Mouse (Mus musculus) layer of hippocampus, adult 18-20 months (tissue): ENCODE measurements around the gene Slc16a11. TPM values are rescaled to one million over a fixed set of nuclear protein-coding genes. Genes with fewer than 3 reads are reported as not detected.

Experiments
- DNase-seq, 2 experiments: peaks; one replicate each; pipeline ENCODE4 v3.0.0; 2022; ENCODE audit warnings: low spot score in 2 of 2
- microRNA-seq, 2 experiments: library from miRNA; unstranded; fragments of <30 nt; microRNA quantifications; one replicate each; pipeline ENCODE4 v1.2.0; 2021
- total RNA-seq, 2 experiments: library from RNA; stranded (reverse); gene quantifications; 2 replicates each; pipeline ENCODE4 v1.2.3; 2021

Gene Slc16a11
- total RNA-seq, 2 experiments from 2014 or later: 28.6 to 30.6 TPM

DNA sequence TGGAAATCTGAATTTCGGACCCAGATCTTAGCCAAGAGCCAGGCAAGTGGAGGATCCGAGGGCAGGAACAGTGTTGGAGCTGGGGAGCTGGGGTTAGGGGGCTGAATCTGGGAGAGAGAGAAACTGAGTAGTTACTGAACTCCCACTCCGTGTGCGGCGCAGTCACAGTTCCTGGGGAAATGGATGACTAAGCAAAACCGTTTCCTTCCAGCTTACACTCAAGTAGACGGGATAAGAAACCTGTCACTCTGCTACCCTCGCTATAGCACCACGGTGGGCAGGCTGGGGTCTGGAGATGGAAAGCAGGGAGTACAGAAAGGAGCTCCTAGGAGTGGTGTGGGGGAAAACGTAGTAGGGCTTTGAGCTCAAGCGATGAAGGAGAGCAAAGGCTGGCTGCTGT is 37.6 kb downstream of the Slc16a11 start:
- DNase-seq: no peak

DNA sequence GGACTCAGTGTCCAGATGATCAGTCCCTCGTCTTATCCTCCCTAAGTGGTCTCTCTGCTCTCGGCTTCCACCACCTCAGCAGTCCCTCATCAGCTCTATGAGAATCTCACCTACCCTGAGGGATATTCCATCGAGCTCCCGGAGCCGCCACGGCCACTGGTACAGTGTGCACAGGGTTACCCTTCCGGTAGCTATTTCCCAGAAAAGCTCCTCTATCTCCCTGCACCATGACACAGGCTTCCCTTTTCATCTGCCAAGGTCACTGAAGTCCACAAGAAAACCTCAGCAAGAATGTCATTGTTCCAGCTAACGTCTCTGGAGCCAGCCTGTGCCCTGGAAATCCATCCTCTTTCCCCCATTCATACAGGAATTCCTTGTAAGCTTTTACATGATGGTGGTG is 39.3 kb downstream of the Slc16a11 start:
- no peak for DNase-seq

DNA sequence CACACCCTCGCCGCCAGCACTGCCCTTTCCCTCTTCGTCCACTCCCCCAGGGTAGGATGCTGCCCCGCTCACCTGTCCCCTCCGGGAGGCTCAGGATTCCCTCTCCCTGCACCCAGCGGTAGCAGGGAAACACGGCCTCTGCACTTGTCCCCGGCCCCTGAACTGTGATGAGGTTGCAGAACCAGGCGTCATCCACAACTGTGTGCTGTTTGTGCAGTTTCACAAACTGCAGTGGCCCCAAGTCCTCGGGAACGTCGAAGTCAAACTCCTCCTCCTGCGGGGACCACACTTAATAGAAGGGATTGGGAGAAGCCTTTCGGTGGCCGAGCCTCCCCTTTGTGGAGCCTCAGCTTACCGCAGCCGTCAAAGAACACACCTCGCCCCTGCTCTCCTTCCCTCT is 41.8 kb downstream of the Slc16a11 start:
- no peak for DNase-seq

DNA sequence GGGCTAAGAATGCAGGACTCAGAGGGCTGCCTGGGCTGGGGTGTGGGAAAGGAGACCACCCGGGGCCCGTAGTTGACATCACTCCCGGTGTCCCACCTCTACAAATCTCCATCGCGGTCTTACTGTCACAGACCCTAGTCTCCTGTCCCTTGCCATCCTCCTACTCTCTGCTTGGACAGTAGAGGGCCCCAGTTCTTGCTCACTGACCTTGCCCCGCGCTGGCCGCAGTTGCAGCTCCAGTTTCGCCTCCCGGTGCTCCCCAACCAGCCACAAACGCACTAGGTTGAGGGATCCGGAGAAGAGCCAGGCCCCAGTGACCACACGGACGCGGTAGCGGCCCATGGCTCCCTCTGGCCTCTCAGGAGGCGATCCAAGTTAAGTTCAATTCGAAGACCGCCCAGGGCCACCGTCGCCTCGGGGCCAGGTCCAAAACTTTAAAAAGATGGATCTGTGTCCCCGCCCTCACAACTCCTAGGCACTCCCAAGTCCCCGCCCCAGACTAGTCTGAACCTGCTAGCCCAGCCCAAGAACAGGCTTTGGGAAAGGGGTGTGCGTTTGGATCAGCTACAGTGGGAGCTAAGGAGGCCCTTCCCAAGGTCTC is 42.5 kb downstream of the Slc16a11 start, which contains the start of gene Alox12:
Gene Alox12, minus strand, starts transcription at position 423 of the 601 bp plus-strand sequence.
- no peak for DNase-seq

DNA sequence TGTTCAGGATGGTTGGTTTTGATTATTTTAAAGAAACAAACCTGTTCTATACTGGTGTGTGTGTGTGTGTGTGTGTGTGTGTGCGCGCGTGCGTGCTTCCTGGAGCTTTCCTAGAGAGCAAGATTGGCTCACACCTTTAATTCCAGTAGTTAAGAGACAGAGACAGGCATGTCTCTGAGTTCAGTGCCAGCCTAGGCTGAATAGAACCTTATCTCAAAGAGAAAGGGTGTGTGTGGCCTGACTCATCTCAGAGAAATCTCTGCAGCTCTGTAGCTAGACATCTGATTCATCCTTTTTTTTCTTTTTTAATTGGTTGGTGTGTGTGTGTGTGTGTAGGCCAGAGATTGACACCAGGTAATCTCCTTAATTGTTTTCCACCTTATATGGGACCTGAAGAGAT is 46.5 kb downstream of the Slc16a11 start:
- DNase-seq: no peak

DNA sequence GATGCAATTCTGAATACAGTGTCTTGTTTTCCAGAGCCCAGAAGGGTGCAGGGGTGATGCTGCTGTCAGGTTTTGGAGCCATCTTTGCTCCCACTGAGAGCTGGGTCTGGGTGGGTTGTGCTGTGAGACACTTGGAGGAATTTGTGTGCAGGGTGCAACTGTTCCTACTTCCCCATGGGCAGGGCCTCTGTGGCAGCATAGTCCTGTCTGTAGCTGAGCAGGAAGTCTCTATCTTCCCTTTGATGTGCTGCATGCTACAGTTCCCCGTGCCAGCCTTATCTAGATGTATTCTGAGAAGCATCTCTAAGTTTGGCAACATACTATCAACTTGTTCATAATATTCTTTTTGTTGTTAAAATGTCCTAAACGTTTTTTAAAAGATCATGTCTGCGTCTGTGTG is 52.7 kb downstream of the Slc16a11 start:
- no peak for DNase-seq

- no peak for DNase-seq
These were observed 53.3 kb downstream of the Slc16a11 start for GRCm38 (mm10) chr11:70265819-70266218.

Small RNA genes within 50 kb of the gene (microRNA-seq; reads per million reads assigned to microRNA genes)
- gene Mir195a: 1,693 to 13,853 reads per million in 2 experiments
- 0 reads per million in 2 experiments for gene Mir497
- 0 reads per million in 2 experiments for gene Mir497b

Other genes starting within 250 kb of the Slc16a11 start
- not detected for gene Cldn7, start 248.0 kb upstream of the Slc16a11 start, total RNA-seq
- gene Ctdnep1, start 231.6 kb upstream of the Slc16a11 start, total RNA-seq: 100 to 1,000 TPM; 110 to 111 TPM
- gene Elp5, start 230.2 kb upstream of the Slc16a11 start, total RNA-seq: 10 to 100 TPM; 76.7 to 80.1 TPM
- gene Gabarap, start 221.6 kb upstream of the Slc16a11 start, total RNA-seq: 100 to 1,000 TPM; 238 to 240 TPM
- gene Phf23, start 217.0 kb upstream of the Slc16a11 start, total RNA-seq: 10 to 100 TPM; 50.3 TPM
- gene Dvl2, start 212.2 kb upstream of the Slc16a11 start, total RNA-seq: 10 to 100 TPM; 33.0 to 38.7 TPM
- 10 to 100 TPM; 56.4 to 67.1 TPM for gene Acadvl, start 197.3 kb upstream of the Slc16a11 start, total RNA-seq
- gene Dlg4, start 195.8 kb upstream of the Slc16a11 start, total RNA-seq: 100 to 1,000 TPM; 846 to 862 TPM
- gene Asgr1, start 158.7 kb upstream of the Slc16a11 start, total RNA-seq: under 1 TPM; 0.84 to 0.99 TPM
- gene Asgr2, start 120.1 kb upstream of the Slc16a11 start, total RNA-seq: not detected
- under 1 TPM; 0.45 to 0.66 TPM for gene Mgl2, start 82.4 kb upstream of the Slc16a11 start, total RNA-seq
- gene Clec10a, start 56.6 kb upstream of the Slc16a11 start, total RNA-seq: under 1 TPM; 0.71 to 0.92 TPM
- 1 to 10 TPM; 6.2 to 9.0 TPM for gene Slc16a13, start 8.3 kb downstream of the Slc16a11 start, total RNA-seq
- gene Bcl6b, start 17.0 kb downstream of the Slc16a11 start, total RNA-seq: 1 to 10 TPM in 1 of 2 experiments, under 1 TPM in 1; 0.92 to 1.1 TPM
- 10 to 100 TPM; 39.7 to 45.9 TPM for gene 0610010K14Rik, start 25.2 kb downstream of the Slc16a11 start, total RNA-seq
- gene Gm21988, start 27.1 kb downstream of the Slc16a11 start, total RNA-seq: 1 to 10 TPM; 5.6 to 6.7 TPM
- 100 to 1,000 TPM; 262 to 272 TPM for gene Rnasek, start 27.1 kb downstream of the Slc16a11 start, total RNA-seq
- under 1 TPM; 0.15 to 0.27 TPM for gene Alox12, start 42.6 kb downstream of the Slc16a11 start, total RNA-seq
- gene Alox12e, start 109.9 kb downstream of the Slc16a11 start, total RNA-seq: not detected
- gene Alox15, start 139.3 kb downstream of the Slc16a11 start, total RNA-seq: under 1 TPM in 1 of 2 experiments, not detected in 1; 0.17 TPM
- gene Pelp1, start 197.3 kb downstream of the Slc16a11 start, total RNA-seq: 10 to 100 TPM; 32.0 to 37.2 TPM
- gene Arrb2, start 219.9 kb downstream of the Slc16a11 start, total RNA-seq: 100 to 1,000 TPM in 1 of 2 experiments, 10 to 100 TPM in 1; 93.5 to 100 TPM
- 10 to 100 TPM; 13.7 to 16.7 TPM for gene Med11, start 239.2 kb downstream of the Slc16a11 start, total RNA-seq
- gene Zmynd15, start 246.7 kb downstream of the Slc16a11 start, total RNA-seq: under 1 TPM; 0.20 to 0.27 TPM
- gene Cxcl16, start 247.2 kb downstream of the Slc16a11 start, total RNA-seq: 1 to 10 TPM in 1 of 2 experiments, under 1 TPM in 1; 0.82 to 1.3 TPM